Mouse (Mus musculus) right cerebral cortex, adult 2 months (tissue): ENCODE measurements at regions not wholly inside any gene's neighbourhood (a gene's known extent, or its start where the extent isn't known, plus 50 kb on each side); places are given as distances from the start of the nearest gene placed in this dataset.

ENCODE experiments used
- DNase-seq, 2 experiments: peaks; one replicate each; pipeline ENCODE4 v3.0.0; 2021 to 2022; ENCODE audit warnings: low spot score in 2 of 2

- no peak for DNase-seq
Observed at GRCm38 (mm10) chr1:62872771-62873170, 169.7 kb downstream of the Nrp2 start.

GRCm38 (mm10) chr1:62875631-62876030 lies 172.5 kb downstream of the Nrp2 start:
- DNase-seq, result no peak

GRCm38 (mm10) chr1:62876685-62877084 lies 173.6 kb downstream of the Nrp2 start:
- no peak for DNase-seq

- no peak for DNase-seq
Observed at GRCm38 (mm10) chr1:62880882-62881291, 177.8 kb downstream of the Nrp2 start.

- DNase-seq, result no peak
Observed at GRCm38 (mm10) chr1:62881477-62881876, 178.4 kb downstream of the Nrp2 start.

GRCm38 (mm10) chr1:62882028-62882427 lies 178.9 kb downstream of the Nrp2 start:
- DNase-seq, result no peak

GRCm38 (mm10) chr1:62884876-62885480 lies 181.9 kb downstream of the Nrp2 start:
- DNase-seq, result no peak

GRCm38 (mm10) chr1:62887585-62888483 lies 184.7 kb downstream of the Nrp2 start:
- no peak for DNase-seq

GRCm38 (mm10) chr1:62901375-62901774 lies 198.3 kb downstream of the Nrp2 start:
- DNase-seq, result peak; percentile 82 to 87

- no peak for DNase-seq
Observed at GRCm38 (mm10) chr1:62901871-62902270, 198.8 kb downstream of the Nrp2 start.

GRCm38 (mm10) chr1:62902931-62903453 lies 199.9 kb downstream of the Nrp2 start:
- DNase-seq, result no peak

- no peak for DNase-seq
Observed at GRCm38 (mm10) chr1:62905739-62906138, 202.7 kb downstream of the Nrp2 start.

- no peak for DNase-seq
Observed at GRCm38 (mm10) chr1:62907243-62907642, 204.2 kb downstream of the Nrp2 start.
